Mouse (Mus musculus): ENCODE data around the gene Sass6.

DNA sequence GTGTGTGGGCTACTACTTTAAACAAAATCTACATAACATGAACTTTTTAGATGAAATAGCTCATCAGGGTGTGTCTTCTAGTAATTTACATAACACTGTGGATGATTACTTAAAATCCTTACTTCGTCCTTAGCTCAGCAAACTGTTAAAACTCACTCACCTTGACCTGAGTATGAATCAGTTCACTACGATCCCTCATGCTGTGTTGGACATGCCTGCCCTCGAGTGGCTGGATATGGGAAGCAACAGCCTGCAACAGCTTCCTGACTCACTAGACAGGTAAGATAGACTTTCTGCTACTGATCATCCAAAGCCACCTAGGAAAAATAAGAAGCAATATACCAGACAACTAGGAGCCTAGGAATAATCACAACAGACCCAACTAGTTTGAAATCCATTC, 17.5 kb upstream of the Sass6 start:
- TF ChIP-seq EP300 (IDR thresholded peaks at IDR 0.05) (no peak), CTCF (IDR thresholded peaks at IDR 0.05) (peak; percentile 62)

Data from lung, postnatal 0 days (tissue).